Mouse (Mus musculus) spleen, adult 2 months (tissue): ENCODE measurements around the gene Ciart.

ENCODE experiments used
- CTCF ChIP-seq: fragments of 200-500 bp; IDR thresholded peaks from 2 replicates; pipeline ENCODE4 v1.5.1; 2011; ENCODE audit warnings: mild to moderate bottlenecking, inconsistent platforms; ENCODE audit not compliant: insufficient read depth, insufficient read length, insufficient replicate concordance; ENCODE audit errors: extremely low read depth
- POLR2A ChIP-seq: fragments of 200-500 bp; IDR thresholded peaks from 2 replicates; pipeline ENCODE4 v1.6.1; 2011; ENCODE audit warnings: low read depth, low read length, inconsistent platforms

GRCm38 (mm10) chr3:95892066-95893052, 10.3 kb upstream of the Ciart start:
- TF ChIP-seq CTCF, result no peak
- TF ChIP-seq POLR2A, result no peak
